Mouse (Mus musculus) retina, postnatal 7 days (tissue): Measurements from ENCODE around the gene Ccnk.

ENCODE experiments used
- DNase-seq: peaks from one replicate; pipeline ENCODE4 v3.0.0-alpha.2; 2012; ENCODE audit warnings: low read depth, low spot score

The Ccnk gene

DNA sequence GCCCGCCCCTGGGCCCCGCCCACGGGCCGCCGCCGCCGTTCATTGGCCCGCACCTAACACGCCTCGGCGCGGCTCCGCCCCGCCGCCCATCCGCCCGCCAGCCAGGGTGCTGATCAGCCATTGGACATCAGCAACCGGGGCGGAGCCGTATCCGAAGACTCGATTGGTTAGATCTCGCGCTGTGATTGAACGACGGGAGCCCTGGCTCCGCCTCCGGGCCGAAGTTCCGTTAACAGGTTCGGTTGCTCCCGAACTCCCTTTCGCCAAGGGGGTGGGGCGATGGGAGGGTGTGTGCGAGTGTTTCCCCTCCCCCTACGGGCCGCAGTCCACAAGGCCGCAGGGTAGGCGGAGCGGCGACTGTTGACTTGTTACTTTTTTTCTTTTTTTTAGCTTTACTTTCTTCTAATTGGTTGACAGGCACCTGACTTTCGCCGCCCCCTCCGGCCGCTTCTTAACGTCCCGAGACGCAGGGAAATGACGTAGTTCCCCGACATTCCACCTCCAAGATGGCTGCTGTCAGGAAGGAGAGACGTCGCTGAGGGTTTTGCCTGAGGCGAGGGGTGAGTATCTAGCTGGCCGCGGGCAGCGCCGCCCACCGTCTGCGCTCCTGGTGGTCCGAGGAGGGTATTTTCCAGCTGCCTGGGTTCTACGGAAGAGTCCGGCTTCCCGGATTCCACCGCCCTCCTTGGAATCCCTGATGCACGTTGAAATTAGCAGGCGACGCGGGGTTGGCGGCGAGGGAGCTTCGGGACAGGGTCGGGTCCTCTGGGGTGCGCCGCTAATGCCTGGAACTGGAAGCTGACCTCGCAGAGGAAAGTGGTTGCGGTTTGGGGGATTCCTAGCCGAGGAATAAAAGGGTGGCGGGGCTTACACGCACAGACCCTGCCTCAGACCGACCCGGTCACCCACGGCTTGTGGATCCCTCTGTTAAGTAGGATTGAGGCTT is at the start of gene Ccnk:
Ccnk (plus strand) TSS at position 259 of the 946 bp plus-strand sequence.
- peak; percentile 96 for DNase-seq

DNA sequence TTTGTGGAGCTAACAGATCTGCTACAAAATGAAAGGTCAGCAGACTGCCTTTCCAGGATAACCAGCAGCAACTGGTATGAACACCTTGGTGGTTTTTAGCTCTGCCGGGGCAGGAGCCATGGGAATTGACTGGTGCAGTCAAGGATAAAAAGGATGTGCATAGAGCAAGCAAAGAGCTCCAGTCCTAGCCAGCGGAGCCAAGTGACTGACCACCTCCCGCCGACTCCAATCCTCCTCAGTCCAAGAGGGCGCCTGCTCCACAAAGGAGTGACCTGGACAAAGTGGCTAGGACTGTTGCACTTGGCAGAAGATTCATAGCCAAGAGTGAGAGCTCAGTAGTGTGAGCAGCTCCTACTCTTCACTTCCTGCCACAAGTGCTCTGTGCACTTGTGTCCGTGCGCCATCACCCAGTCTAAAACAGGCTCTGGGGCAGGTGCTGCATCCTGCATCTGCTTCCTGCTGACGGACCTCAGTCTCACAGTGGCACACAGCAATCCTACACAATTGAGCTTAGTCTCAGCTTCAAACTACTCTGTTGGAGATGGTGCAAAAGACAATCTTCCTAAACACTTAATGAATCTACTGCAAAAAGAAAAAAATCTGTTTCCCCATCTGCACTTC is 46.8 kb upstream of the Ccnk start:
- no peak for DNase-seq

DNA sequence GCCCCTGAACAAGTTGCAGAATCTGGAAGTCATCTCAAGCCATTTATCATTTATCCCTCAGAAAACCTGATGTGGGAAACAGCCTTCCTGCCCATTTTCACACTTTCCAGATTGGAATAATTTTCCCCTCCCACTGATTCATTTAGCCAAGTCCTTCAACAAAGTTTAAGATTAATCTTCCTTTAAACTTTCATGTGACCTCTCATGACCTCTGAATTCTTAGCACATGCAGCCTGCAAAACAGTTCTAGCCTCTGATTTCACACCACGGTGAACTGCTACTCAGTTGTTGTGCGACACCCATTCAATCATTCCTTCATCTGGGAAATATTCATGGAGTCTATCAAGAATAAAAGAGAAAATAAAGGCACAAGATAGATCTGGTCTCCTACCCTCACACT is 46.2 kb upstream of the Ccnk start:
- DNase-seq = no peak

DNA sequence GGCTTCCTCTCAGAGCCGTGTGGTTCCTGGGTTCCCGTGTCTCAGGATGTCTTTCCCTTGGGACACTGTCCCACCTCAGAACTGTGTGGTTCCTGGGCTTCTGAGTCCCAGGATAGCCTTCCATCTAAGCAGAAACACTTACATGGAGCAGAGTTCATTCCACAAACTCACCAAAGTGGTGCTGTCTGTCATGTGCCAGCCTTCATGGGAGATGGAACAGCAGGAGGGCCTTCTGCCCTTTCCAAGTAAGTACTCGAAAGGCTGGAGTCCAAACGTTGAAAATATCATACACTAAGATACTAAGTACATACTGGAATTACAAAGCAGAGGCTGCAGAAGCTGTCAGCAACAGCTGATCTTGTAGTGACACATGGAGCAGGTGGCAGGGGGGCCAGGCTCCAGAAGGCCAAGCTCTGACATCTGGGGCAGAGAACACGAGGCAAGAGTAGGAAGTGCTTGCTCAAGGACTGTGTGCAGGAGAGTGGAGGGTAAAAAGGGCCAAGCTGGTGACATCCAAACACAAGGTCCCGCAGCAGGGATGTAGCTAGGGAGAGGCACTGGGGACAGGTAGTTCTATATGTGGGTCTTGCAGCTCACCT is 43.7 kb upstream of the Ccnk start:
- DNase-seq = no peak

DNA sequence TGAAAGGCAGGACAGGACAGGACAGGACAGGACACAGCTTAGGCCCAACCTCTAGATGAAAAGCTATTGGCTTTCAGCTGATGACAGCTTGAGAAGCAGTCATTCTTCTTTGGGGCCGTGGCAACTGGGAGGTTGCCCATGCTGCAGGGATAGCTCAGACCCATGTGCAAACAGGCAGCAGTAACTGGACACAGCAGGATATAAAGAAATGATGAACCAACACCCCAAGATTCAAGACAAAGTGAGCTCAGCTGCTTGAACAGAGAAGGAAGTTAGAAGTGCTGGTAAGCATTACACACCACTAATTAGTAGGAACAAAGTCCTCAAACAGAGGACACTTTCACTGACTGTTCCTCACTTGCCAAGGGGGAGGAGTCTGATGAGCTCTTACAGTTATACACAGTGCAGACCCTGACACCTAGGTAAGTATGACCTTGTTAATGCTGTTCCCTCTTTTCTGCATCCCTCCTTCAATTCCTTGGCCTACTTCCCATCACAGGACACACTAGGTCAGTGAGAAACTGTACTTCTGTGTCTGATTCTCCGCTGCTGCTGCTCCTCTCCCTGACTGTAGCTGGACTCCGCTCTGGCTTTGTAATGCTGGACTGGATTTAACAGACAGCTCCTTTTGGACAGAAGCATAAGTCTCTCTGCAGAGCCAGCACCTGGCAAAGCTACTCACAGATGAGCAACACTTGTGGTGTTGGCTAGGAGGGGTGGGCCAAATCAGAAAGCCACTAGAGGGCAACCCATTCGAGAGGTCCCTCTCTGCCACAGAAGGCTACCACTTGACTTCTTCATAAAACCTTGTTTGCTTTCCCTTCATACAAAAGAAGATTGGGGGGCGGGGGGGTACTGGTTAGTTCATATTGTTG is 35.5 kb upstream of the Ccnk start:
- DNase-seq = no peak

DNA sequence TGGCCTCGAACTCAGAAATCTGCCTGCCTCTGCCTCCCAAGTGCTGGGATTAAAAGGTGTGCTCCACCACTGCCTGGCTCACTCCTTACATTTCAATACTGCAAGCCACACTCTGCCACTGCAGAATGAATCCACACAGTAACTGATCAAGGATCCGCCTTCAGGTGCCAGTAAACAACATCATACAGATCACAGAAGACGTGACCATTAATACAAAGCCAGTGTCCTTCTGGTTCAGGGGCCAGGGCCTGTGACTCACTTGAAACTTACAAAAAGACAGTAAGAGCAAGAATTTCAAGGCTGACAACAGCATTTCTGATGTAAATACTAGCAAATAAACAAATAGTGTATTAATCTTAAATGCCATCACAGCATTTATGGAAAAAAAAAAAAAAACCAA is 34.2 kb upstream of the Ccnk start:
- no peak for DNase-seq

DNA sequence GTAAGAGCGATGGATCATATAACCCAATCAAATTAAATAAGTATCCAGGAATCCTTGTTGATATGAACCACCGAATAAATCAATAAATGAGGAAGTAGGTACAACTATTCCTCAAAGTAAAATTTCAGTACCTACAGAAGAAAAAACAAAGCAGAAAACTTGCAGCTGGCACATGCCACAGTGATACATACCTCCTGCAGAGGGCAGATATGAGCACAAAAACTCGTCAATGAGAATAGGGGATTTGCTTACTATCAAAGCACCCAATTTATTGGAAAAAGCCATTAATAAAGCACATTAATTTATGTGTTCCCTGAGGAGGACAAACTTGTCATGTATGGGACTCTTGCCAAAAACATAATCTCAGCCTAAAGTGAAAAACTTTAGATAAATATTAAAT is 29.6 kb upstream of the Ccnk start:
- no peak for DNase-seq

DNA sequence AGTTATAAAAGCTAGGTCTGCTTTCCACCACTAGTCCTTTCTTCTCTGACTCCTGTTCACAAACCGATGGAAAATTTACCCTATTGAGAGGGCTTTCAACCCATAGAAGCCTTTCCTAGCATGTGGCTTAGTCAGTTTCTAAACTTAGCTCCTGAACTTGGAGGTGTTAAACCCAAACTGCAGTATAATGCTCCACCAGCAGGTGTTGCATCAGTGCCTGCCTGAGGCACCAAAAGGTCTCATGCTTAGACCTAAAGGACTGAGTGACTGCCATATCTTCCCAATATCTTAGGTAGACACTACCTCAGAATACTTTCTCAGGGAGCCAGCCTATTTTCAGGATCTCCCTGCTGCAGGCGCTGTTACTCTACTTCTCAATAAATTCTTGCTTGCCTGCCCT is 26.6 kb upstream of the Ccnk start:
- no peak for DNase-seq

DNA sequence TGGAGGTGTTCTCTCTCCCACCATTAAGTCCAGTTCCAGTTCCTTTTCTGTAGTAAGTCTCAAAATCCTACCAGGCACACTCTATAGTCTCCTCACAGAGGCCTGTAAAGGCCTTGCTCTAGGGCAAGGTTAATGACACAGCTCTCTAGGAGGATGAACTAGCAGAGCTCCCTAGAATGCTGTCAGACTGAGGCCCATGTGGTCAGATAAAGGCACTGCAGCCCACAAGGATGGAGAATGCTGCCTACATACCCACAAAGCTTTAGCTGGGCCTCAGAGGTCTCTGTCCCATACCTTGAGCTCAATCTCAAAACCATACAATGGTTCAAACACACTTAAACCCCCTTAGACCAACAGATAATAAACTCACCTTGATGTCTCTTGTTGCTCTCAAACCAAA is 19.5 kb upstream of the Ccnk start:
- no peak for DNase-seq

DNA sequence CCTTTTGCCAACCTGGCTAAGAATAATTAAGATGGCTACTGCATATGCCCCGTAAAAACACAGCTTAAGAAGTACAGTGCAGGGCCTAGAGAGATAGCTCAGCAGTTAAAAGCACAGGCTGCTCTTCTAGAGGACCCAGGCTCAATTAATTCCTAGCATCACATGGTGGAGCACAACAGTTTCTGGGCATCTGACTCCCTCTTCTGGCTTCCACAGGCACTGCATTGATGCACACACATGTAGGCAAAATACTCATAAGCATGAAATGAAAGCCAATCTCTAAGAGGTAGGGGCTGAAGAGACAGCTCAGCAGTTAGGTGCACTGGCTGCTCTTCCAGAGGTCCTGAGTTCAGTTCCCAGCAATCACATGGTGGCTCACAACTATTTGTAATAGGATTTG is 17.3 kb upstream of the Ccnk start:
- DNase-seq = no peak

DNA sequence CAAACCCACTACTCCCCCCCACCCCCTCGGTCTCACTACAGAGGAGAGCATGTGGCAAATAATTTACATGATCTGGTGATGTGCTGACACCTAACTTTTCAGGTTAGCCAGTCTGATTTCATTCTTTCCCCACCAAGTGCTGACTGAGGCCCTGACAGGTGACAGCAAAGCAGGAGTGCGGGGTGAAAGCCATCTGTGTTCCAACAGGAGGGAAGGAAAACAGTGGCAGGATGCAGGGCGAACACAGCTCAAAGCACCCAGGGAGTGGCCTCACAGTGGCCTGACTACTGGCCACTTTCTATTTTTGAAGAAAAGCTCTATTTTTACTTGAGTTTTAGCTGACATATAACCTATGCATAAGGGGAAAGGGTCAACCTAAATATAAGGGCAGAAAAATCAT is 15.7 kb upstream of the Ccnk start:
- DNase-seq = no peak

DNA sequence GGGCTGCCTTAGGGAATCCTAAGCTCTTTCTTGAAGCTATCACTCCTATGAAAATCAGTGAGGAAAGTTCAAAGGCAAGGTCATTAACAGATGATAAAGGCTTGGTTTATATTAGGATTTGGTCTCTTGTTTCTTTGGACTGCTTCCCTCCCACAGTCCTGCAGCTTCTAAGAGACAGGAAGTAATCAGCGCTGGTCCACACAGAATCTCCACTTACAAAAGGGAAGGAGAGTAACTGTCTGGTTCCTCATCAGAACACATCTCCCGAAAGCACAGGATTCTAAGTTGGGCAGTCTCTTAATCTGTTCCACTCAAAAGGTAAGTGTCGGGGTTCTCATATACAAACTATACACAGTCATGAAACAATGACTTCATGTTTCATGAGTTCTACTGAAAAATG is 10.5 kb upstream of the Ccnk start:
- DNase-seq = no peak

DNA sequence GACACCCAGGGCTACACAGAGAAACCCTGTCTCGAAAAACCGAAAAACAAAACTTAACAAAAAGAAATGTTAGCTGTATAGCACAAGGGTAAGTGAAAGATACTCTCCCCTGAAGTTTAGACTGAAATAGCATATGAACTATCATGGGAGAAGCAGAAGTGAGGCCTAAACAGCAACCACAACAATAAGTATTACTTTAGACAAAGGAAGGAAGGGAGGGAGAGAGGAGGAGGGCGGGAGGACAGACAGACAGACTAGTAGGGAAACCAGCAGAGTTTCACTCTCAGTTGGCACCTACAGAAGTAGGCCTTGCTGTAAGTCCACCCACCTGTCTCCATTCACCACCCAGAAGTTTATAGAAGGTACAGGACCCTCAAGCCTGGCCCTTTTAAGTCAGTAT is 8.9 kb upstream of the Ccnk start:
- no peak for DNase-seq

DNA sequence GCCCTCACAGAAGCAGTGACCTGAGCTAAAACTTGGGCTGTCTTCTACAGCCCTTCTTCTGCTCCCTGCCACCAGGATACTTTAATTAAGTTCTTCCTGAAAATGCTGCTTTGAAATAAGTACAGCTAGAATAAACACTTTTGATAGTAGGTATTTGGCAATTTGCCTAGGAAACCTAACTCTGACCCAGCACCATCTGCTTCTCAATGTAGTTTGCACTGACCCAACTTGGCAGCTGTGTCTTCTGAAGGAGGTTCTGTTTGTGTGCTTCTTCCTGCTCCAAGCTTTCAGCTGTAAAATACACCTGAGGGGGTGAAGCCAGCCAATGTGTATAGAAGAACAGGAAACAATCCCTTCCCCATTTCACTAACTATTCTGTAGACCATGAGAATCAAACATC is 8.0 kb upstream of the Ccnk start:
- DNase-seq = no peak

DNA sequence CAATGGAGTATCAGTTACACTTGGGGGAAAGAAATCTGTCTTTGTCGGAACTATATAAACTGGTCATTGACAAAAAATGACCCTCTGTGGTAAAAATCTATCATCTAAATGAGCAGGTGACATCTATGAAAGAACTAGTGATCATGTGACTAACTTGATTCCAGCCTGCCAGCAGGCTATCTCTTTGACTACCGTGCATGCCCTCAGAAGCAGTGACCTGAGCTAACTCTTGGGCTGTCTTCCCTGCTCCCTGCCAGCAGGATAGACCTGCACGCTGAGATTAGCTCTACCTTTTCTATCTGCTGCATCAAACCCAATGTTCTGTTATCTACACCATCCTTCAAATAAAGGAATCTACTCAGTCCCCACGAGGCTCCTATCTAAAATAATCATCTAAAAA is 6.7 kb upstream of the Ccnk start:
- DNase-seq = no peak

DNA sequence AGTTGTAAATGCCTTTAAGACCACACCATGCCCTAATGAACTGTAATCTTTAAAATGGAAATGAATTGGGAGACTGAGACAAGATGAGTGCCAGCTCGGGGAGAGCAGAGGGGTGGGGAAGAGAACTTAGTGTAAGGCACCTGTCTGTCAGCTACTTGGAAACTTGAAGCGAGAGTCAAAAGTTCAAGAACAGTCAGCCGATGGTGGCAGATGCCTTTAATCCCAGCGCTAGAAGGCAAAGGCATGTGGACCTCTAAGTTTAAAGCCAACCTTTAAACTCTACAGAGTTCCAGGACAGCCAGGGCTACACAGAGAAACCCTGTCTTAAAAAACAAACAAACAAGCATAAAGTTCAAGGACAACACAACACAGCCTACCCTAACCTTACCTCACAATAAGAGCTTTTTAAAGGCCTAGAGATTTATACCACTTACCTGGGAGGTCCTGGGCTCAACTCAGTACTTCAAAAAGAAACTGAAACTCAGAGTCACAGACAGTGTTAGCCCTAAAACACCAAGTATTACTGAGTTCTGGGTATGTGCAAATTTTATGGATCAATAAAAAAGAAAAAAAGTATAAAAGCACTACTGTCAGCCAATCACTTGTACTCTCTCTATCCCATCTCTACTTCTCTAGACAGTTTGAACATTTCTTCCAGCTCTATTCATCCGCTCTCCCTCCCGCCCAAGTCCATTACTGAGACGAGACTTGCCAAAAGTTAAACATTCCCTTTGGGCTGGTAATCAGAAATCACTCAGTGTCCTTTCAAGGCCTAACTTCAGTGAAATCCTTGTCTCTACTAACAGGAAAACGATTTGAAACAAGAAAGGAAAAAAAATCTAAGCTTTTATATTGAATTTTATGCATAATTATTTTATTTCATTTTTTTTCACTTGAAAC is 4.5 kb upstream of the Ccnk start:
- no peak for DNase-seq

DNA sequence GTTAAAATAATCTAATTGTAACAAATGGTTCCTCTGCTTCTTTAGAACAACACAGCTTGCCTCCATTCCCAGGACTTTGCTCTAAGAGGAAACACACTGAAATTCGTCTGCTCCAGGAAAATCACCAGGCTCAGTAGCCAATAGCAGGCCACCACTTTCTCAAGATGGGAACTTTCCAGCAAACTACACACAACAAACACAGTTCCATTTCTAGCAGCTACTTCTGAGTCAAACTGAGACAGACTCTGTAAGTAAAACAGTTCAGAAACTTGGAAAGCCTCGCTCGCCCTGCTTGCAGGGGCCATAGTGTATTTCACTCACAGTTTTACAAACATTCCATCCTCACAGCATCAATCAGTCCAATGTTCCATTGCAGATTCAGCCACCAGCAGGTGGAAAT is 3.0 kb upstream of the Ccnk start:
- DNase-seq = no peak

DNA sequence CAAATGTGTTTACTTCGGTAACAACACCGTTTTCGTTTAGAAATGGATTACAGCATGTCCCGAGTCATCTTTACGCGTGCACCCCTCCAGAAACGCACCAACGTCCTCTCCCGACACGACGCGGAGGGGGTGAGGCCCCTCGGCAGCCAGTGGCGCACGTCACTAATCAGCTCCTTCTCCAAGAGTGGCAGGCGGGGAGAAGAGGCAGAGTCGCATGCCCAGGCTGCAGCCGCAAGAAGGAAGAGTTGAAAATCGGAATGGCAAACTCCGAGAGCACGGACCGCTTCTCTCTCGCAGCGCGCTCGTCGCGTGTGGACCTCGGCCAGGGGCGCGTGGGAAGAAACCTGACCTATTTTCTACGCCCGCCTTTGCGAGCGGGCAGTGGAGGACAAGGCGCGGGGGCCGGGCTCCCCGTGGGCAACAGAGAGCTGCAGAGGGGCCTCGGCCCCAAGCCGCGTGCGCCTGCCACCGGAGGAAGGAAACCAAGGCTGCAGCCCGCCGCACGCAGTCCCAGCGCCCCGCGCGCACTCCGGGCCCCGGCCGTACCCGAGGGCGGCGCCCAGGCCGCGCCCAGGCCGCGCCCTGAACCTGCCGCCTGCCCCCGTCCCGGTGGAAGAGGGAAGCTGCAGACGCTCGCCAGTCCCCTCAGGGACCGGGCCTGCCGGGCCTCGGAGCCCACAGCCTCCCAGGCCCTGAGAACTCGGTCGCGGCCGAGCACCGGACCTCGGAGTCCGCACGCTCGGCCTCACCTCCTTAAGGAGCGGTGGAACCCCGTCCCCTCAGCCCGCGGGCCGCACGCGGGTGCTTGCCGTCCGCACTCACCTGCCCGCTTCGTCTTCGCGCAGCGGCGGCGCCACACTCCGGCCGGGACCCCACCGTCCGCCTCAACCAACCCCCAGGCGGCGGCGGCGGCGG is 791 bp upstream of the Ccnk start:
- peak; percentile 27 for DNase-seq

DNA sequence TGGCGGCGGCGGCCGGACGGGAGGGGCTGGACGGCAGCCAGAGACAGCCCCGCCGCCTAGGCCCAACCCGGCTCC is 296 bp upstream of the Ccnk start, which contains the start of gene Setd3:
Setd3 (minus strand) TSS at position 69 of the 75 bp plus-strand sequence.
- DNase-seq = no peak

DNA sequence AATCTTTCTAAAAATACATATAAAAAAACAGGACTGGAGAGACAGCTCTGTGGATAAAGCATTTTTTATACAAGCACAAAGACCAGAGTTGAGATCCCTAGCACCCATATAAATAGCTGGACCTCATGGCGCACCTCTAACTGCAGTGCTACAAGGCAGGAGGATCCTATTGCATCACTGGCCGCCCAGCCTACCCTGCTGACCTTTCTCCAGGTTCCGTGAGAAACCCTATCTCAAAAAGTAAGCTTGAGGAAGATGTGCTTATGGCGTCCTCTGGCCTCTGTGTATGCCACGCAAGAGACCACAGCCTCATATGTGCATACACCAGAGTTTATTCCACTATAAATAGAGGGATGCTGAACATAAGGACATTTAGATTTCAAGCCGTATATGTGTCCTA is 2.3 kb downstream of the Ccnk start:
- no peak for DNase-seq
